Mouse (Mus musculus): ENCODE measurements around the gene Fam189b.

Gene Fam189b

GRCm38 (mm10) chr3:89166945-89167344 lies 16.0 kb upstream of the Fam189b start:
- no peak for DNase-seq

GRCm38 (mm10) chr3:89174844-89175243 lies 8.1 kb upstream of the Fam189b start:
- no peak for DNase-seq

GRCm38 (mm10) chr3:89175544-89175943 lies 7.4 kb upstream of the Fam189b start:
- DNase-seq, result no peak

- no peak for DNase-seq
Measured at GRCm38 (mm10) chr3:89176421-89176820, 6.5 kb upstream of the Fam189b start.

- peak; percentile 84 for DNase-seq
Measured at GRCm38 (mm10) chr3:89177242-89178106, 5.5 kb upstream of the Fam189b start, which contains the start of gene Scamp3. Gene Scamp3 (plus strand): TSS chr3:89177473.

- DNase-seq, result no peak
Measured at GRCm38 (mm10) chr3:89178107-89178385, 4.9 kb upstream of the Fam189b start.

- no peak for DNase-seq
Measured at GRCm38 (mm10) chr3:89179056-89179455, 3.9 kb upstream of the Fam189b start.

GRCm38 (mm10) chr3:89181749-89182500 lies 1.0 kb upstream of the Fam189b start:
- DNase-seq, result no peak

- DNase-seq, result no peak
Measured at GRCm38 (mm10) chr3:89182531-89183057, 349 bp upstream of the Fam189b start.

- no peak for DNase-seq
Measured at GRCm38 (mm10) chr3:89183959-89184315, 994 bp downstream of the Fam189b start.

GRCm38 (mm10) chr3:89187197-89187596 lies 4.3 kb downstream of the Fam189b start:
- no peak for DNase-seq

GRCm38 (mm10) chr3:89187690-89188477 lies 4.9 kb downstream of the Fam189b start:
- no peak for DNase-seq

GRCm38 (mm10) chr3:89188478-89188875 lies 5.5 kb downstream of the Fam189b start:
- no peak for DNase-seq

GRCm38 (mm10) chr3:89190436-89190835 lies 7.5 kb downstream of the Fam189b start:
- no peak for DNase-seq

GRCm38 (mm10) chr3:89193351-89193750 lies 10.4 kb downstream of the Fam189b start:
- DNase-seq, result no peak

- DNase-seq, result no peak
Measured at GRCm38 (mm10) chr3:89193853-89194252, 10.9 kb downstream of the Fam189b start.

GRCm38 (mm10) chr3:89195979-89196877 lies 13.3 kb downstream of the Fam189b start:
- DNase-seq, result peak; percentile 88

GRCm38 (mm10) chr3:89199839-89200238 lies 16.9 kb downstream of the Fam189b start:
- no peak for DNase-seq

GRCm38 (mm10) chr3:89202253-89203141 lies 19.6 kb downstream of the Fam189b start, which contains the start of gene Gba:
Gene Gba (plus strand): TSS chr3:89202928.
- peak; percentile 91 for DNase-seq

GRCm38 (mm10) chr3:89203142-89203514 lies 20.2 kb downstream of the Fam189b start:
- no peak for DNase-seq

GRCm38 (mm10) chr3:89206079-89206478 lies 23.1 kb downstream of the Fam189b start:
- DNase-seq, result no peak

Measured in lung, postnatal 14 days (tissue).